ENCODE assay signal across 8 mouse cellular contexts in genomic region chr3:82073741-82074181, GRCm38 (mm10). TPM values are rescaled to one million over a fixed set of nuclear protein-coding genes. Genes with fewer than 3 reads are reported as not detected.
DNase-seq lines count a peak whose midpoint lies in the region; ATAC-seq and TF ChIP-seq lines count a peak whose summit lies in the region.

No protein-coding gene starts in this region.

- TF ChIP-seq POLR2A in spleen, adult 2 months (IDR thresholded peaks at IDR 0.05; ENCODE audit: low read depth, low read length) = no peak
- TF ChIP-seq POLR2A in embryonic fibroblast, embryonic 13.5 days (IDR thresholded peaks at IDR 0.05; ENCODE audit: low read depth, low read length) = no peak

- H3K4me2 ChIP-seq in heart, embryonic 11.5 days = peak overlapping the region; percentile 91
- H3K4me2 ChIP-seq in limb, embryonic 12.5 days = peak overlapping the region; percentile 98
- H3K4me2 ChIP-seq in midbrain, embryonic 14.5 days (ENCODE audit: low read length) = peak overlapping the region; percentile 66
- peak overlapping the region; percentile 87 for H3K4me2 ChIP-seq in stomach, embryonic 15.5 days

- H3K4me1 ChIP-seq in spleen, adult 2 months (ENCODE audit: control insufficient read depth, insufficient read depth, insufficient read length) = no peaks in the 10 kb centered on the region; the same call in 1 of the 2 replicates
- H3K4me1 ChIP-seq in embryonic fibroblast, embryonic 13.5 days (ENCODE audit: control insufficient read depth, insufficient read depth, low read length) = no peaks in the 10 kb centered on the region; the same call in 1 of the 2 replicates
- peaks cover 14% of the 10 kb centered on the region for H3K4me1 ChIP-seq in heart, embryonic 11.5 days (ENCODE audit: control insufficient read depth, insufficient read depth, low read length)
- H3K4me1 ChIP-seq in limb, embryonic 12.5 days (replicated peaks) = peaks cover 12% of the 10 kb centered on the region
- 0 out of 2 replicates have a peak, but pooled peaks cover 7% of the 10 kb centered on the region for H3K4me1 ChIP-seq in midbrain, embryonic 14.5 days (ENCODE audit: control insufficient read depth, insufficient read depth, low read length)
- H3K4me1 ChIP-seq in stomach, embryonic 15.5 days = 0 out of 2 replicates have a peak, but pooled peaks cover 2% of the 10 kb centered on the region

- peak in 1 of 2 experiments; percentile 5 for DNase-seq in spleen, adult 2 months (ENCODE audit: low read depth in 1 of 2, low spot score in 2 of 2)
- no peak for DNase-seq in spleen, adult 12 weeks (ENCODE audit: low spot score)
- DNase-seq in kidney, adult 9 months = peak; percentile 20
- peak; percentile 79 for DNase-seq in midbrain, embryonic 14.5 days

- peaks cover 4% of the 10 kb centered on the region; the same call in 1 of the 2 replicates for H3K27me3 ChIP-seq in spleen, adult 2 months (ENCODE audit: control insufficient read depth, insufficient read depth, low read length)
- no peaks in the 10 kb centered on the region for H3K27me3 ChIP-seq in heart, embryonic 11.5 days (ENCODE audit: control insufficient read depth, insufficient read depth, low read length)
- H3K27me3 ChIP-seq in limb, embryonic 12.5 days = peaks cover 30% of the 10 kb centered on the region
- H3K27me3 ChIP-seq in midbrain, embryonic 14.5 days (ENCODE audit: control insufficient read depth, insufficient read depth, low read length) = no peaks in the 10 kb centered on the region
- H3K27me3 ChIP-seq in stomach, embryonic 15.5 days (replicated peaks) = no peaks in the 10 kb centered on the region

- peak overlapping the region; percentile 82 for H3K9ac ChIP-seq in heart, embryonic 11.5 days (ENCODE audit: low read depth, low read length)
- peak overlapping the region; percentile 54 for H3K9ac ChIP-seq in limb, embryonic 12.5 days (replicated peaks)
- H3K9ac ChIP-seq in midbrain, embryonic 14.5 days (replicated peaks; ENCODE audit: low read length) = peak overlapping the region; percentile 70
- H3K9ac ChIP-seq in stomach, embryonic 15.5 days = peak overlapping the region; percentile 56

- H3K27ac ChIP-seq in spleen, adult 2 months (ENCODE audit: insufficient read depth, low read length) = no peak overlapping the region
- H3K27ac ChIP-seq in embryonic fibroblast, embryonic 13.5 days (ENCODE audit: insufficient read depth, low read length) = no peak overlapping the region
- H3K27ac ChIP-seq in heart, embryonic 11.5 days (ENCODE audit: low read depth, low read length) = peak overlapping the region; percentile 79; the same call in 1 of the 2 replicates
- no peak overlapping the region for H3K27ac ChIP-seq in limb, embryonic 12.5 days
- peak overlapping the region; percentile 82; the same call in 1 of the 2 replicates for H3K27ac ChIP-seq in midbrain, embryonic 14.5 days (replicated peaks; ENCODE audit: low read depth, low read length)
- peak overlapping the region; percentile 84 for H3K27ac ChIP-seq in stomach, embryonic 15.5 days

- WGBS in spleen, adult 2 months = 6% methylated on average over 34 of the region's 34 CpGs
- under 1% methylated on average over 34 of the region's 34 CpGs for WGBS in heart, embryonic 11.5 days (ENCODE audit: insufficient replicate concordance)
- WGBS in limb, embryonic 12.5 days = 1% methylated on average over 34 of the region's 34 CpGs
- under 1% methylated on average over 34 of the region's 34 CpGs for WGBS in midbrain, embryonic 14.5 days
- WGBS in stomach, embryonic 15.5 days = under 1% methylated on average over 33 of the region's 34 CpGs

- no peaks in the 10 kb centered on the region for H3K36me3 ChIP-seq in spleen, adult 2 months (ENCODE audit: control insufficient read depth, insufficient read depth, low read length)
- no peaks in the 10 kb centered on the region for H3K36me3 ChIP-seq in heart, embryonic 11.5 days (ENCODE audit: control insufficient read depth, insufficient read depth, low read length)
- H3K36me3 ChIP-seq in limb, embryonic 12.5 days = no peaks in the 10 kb centered on the region
- no peaks in the 10 kb centered on the region for H3K36me3 ChIP-seq in midbrain, embryonic 14.5 days (ENCODE audit: control insufficient read depth, insufficient read depth, low read length)
- no peaks in the 10 kb centered on the region for H3K36me3 ChIP-seq in stomach, embryonic 15.5 days

- no peaks in the 10 kb centered on the region for H3K9me3 ChIP-seq in heart, embryonic 11.5 days (replicated peaks; ENCODE audit: control insufficient read depth, low read length)
- H3K9me3 ChIP-seq in limb, embryonic 12.5 days = no peaks in the 10 kb centered on the region
- H3K9me3 ChIP-seq in midbrain, embryonic 14.5 days (ENCODE audit: control insufficient read depth, low read length) = no peaks in the 10 kb centered on the region
- H3K9me3 ChIP-seq in stomach, embryonic 15.5 days = no peaks in the 10 kb centered on the region

- peak overlapping the region; percentile 33; the same call in 1 of the 2 replicates for H3K4me3 ChIP-seq in spleen, adult 2 months (ENCODE audit: extremely low read depth, insufficient read depth, insufficient read length)
- H3K4me3 ChIP-seq in embryonic fibroblast, embryonic 13.5 days (ENCODE audit: insufficient read depth, low read length) = peak overlapping the region; percentile 52
- peak overlapping the region; percentile 69 for H3K4me3 ChIP-seq in heart, embryonic 11.5 days (ENCODE audit: low read depth, low read length)
- H3K4me3 ChIP-seq in limb, embryonic 12.5 days (replicated peaks) = peak overlapping the region; percentile 53
- peak overlapping the region; percentile 67 for H3K4me3 ChIP-seq in midbrain, embryonic 14.5 days (replicated peaks; ENCODE audit: low read depth, low read length)
- peak overlapping the region; percentile 59 for H3K4me3 ChIP-seq in stomach, embryonic 15.5 days (replicated peaks)

- no peak for TF ChIP-seq CTCF in spleen, adult 2 months (IDR thresholded peaks at IDR 0.05; ENCODE audit: extremely low read depth, insufficient read depth, insufficient read length, insufficient replicate concordance)
- no peak for TF ChIP-seq CTCF in embryonic fibroblast, embryonic 13.5 days (IDR thresholded peaks at IDR 0.05; ENCODE audit: borderline replicate concordance, insufficient read depth, low read length)

- ATAC-seq in heart, embryonic 11.5 days (replicated peaks; ENCODE audit: insufficient number of reproducible peaks, low FRiP score, low TSS enrichment) = peak; percentile 52; the same call in 1 of the 2 replicates
- ATAC-seq in limb, embryonic 12.5 days (ENCODE audit: insufficient number of reproducible peaks, insufficient read depth, low FRiP score, low TSS enrichment, low read depth) = no peak
- ATAC-seq in midbrain, embryonic 14.5 days (ENCODE audit: low FRiP score, low TSS enrichment) = peak; percentile 69
- ATAC-seq in stomach, embryonic 15.5 days (ENCODE audit: insufficient read depth, low FRiP score, low read depth) = peak; percentile 64

RNA-seq across cellular contexts. Expression of gene Gucy1b1, which starts 0.7 kb away (rescaled TPM):
- polyA plus RNA-seq in spleen, adult 2 months (2012; rRNA removed) = 2.3 and 2.4 TPM in 2 replicates
- polyA plus RNA-seq in embryonic fibroblast, embryonic 13.5 days (2011; ENCODE audit: insufficient read length, low read depth, missing spikeins) = 3.2 and 4.2 TPM in 2 replicates
- 44.0 and 60.9 TPM in 2 replicates for polyA plus RNA-seq in heart, embryonic 11.5 days (2014; fragmentation: Nextera tagmentation; extraction: Ambion mirVana)
- 3.6 and 4.1 TPM in 2 replicates for polyA plus RNA-seq in limb, embryonic 12.5 days (2016; fragmentation: Nextera tagmentation; extraction: Ambion mirVana)
- polyA plus RNA-seq in midbrain, embryonic 14.5 days (2014; fragmentation: Nextera tagmentation; extraction: Ambion mirVana) = 40.9 and 41.6 TPM in 2 replicates
- polyA plus RNA-seq in stomach, embryonic 15.5 days (2015; fragmentation: Nextera tagmentation; extraction: Ambion mirVana) = 50.8 and 54.1 TPM in 2 replicates

Comparison
In these comparisons a context has a peak if more than half of its experiments do, and no peak if none do; other contexts are left out.
1. H3K27ac ChIP-seq: peak in heart, embryonic 11.5 days (single experiment), midbrain, embryonic 14.5 days (single experiment) and stomach, embryonic 15.5 days (single experiment); none in spleen, adult 2 months (single experiment), embryonic fibroblast, embryonic 13.5 days (single experiment) and limb, embryonic 12.5 days (single experiment).
2. Peak in every context shown above with its lines, with median percentiles within 50 percentile points of each other: H3K4me3 ChIP-seq, H3K4me2 ChIP-seq and H3K9ac ChIP-seq.